Mouse (Mus musculus) myocyte (in vitro differentiated cells): Measurements from ENCODE around the gene Cacna2d2. TPM values are rescaled to one million over a fixed set of nuclear protein-coding genes. Genes with fewer than 3 reads are reported as not detected.

ENCODE experiments used
- H3K27me3 ChIP-seq: one replicate; pipeline ENCODE4 v1.6.1; 2011; ENCODE audit not compliant: control insufficient read depth, insufficient read depth, insufficient read length
- H3K36me3 ChIP-seq: one replicate; pipeline ENCODE4 v1.6.1; 2011; ENCODE audit not compliant: control insufficient read depth, insufficient read depth
- H3K4me2 ChIP-seq: one replicate; pipeline ENCODE4 v1.6.1; 2011; ENCODE audit warnings: low read depth, control low read depth
- H3K4me3 ChIP-seq: one replicate; pipeline ENCODE4 v1.5.1; 2011; ENCODE audit warnings: mild to moderate bottlenecking, control low read depth, moderate library complexity
- H3K79me2 ChIP-seq: one replicate; pipeline ENCODE4 v1.6.1; 2011; ENCODE audit not compliant: control insufficient read depth, insufficient read depth
- H3ac ChIP-seq: one replicate; pipeline ENCODE4 v1.6.1; 2011; ENCODE audit not compliant: control insufficient read depth, insufficient read length
- CEBPB ChIP-seq: IDR thresholded peaks from 2 replicates; pipeline ENCODE4 v1.6.1; 2011; ENCODE audit warnings: mild to moderate bottlenecking, moderate library complexity; ENCODE audit not compliant: poor library complexity, insufficient read depth, severe bottlenecking
- E2F4 ChIP-seq: IDR thresholded peaks from one replicate; pipeline ENCODE4 v1.6.1; 2011; ENCODE audit warnings: mild to moderate bottlenecking, control low read depth, moderate library complexity; ENCODE audit not compliant: insufficient read depth
- MAX ChIP-seq: IDR thresholded peaks from one replicate; pipeline ENCODE4 v1.6.1; 2011; ENCODE audit warnings: low read depth, mild to moderate bottlenecking, control low read depth
- MYOD1 ChIP-seq, 3 experiments: IDR thresholded peaks; one replicate each; pipeline ENCODE4 v1.6.1; 2011; ENCODE audit warnings: control low read depth in 2 of 3, low read depth in 2 of 3, mild to moderate bottlenecking in 2 of 3, moderate library complexity in 1 of 3; ENCODE audit not compliant: insufficient read length in 2 of 3, control insufficient read depth in 1 of 3
- MYOG ChIP-seq, 3 experiments: IDR thresholded peaks; one replicate each; pipeline ENCODE4 v1.6.1; 2011; ENCODE audit warnings: control low read depth in 2 of 3, low read depth in 2 of 3, mild to moderate bottlenecking in 2 of 3; ENCODE audit not compliant: insufficient read length in 2 of 3, control insufficient read depth in 1 of 3, insufficient read depth in 1 of 3
- POLR2A ChIP-seq: IDR thresholded peaks from one replicate; pipeline ENCODE4 v1.6.1; 2011; ENCODE audit warnings: low read depth, mild to moderate bottlenecking, control low read depth, moderate library complexity; ENCODE audit not compliant: insufficient read length
- POLR2AphosphoS2 ChIP-seq: IDR thresholded peaks from one replicate; pipeline ENCODE4 v1.6.1; 2011; ENCODE audit warnings: low read depth, control low read depth; ENCODE audit not compliant: insufficient read length
- REST ChIP-seq: IDR thresholded peaks from one replicate; pipeline ENCODE4 v1.6.1; 2011; ENCODE audit warnings: mild to moderate bottlenecking, control low read depth, moderate library complexity; ENCODE audit not compliant: insufficient read depth, insufficient read length
- SRF ChIP-seq: IDR thresholded peaks from one replicate; pipeline ENCODE4 v1.6.1; 2011; ENCODE audit warnings: low read depth; ENCODE audit not compliant: control insufficient read depth, insufficient read length
- TCF12 ChIP-seq: IDR thresholded peaks from one replicate; pipeline ENCODE4 v1.6.1; 2011; ENCODE audit warnings: mild to moderate bottlenecking, control low read depth; ENCODE audit not compliant: poor library complexity, insufficient read depth, severe bottlenecking
- TCF3 ChIP-seq: IDR thresholded peaks from one replicate; pipeline ENCODE4 v1.6.1; 2011; ENCODE audit warnings: low read depth, control low read depth; ENCODE audit not compliant: insufficient read length
- USF1 ChIP-seq: IDR thresholded peaks from one replicate; pipeline ENCODE4 v1.6.1; 2011; ENCODE audit warnings: low read depth, mild to moderate bottlenecking, control low read depth, moderate library complexity
- polyA plus RNA-seq: library from polyadenylated mRNA; unstranded; fragments of >200 nt; fragmentation: generic; extraction: Trizol; gene quantifications from one replicate; pipeline ENCODE4 v1.2.1, GENCODE M21; 2012; ENCODE audit warnings: missing spikeins

Cacna2d2 gene
- polyA plus RNA-seq, 1 experiment, result 0.50 TPM

- Histone ChIP-seq H3K79me2 (no peaks in the 10 kb centered on the region), H3K4me2 (no peak overlapping the region), H3K36me3 (no peaks in the 10 kb centered on the region), H3K4me3 (no peak overlapping the region), H3K27me3 (peaks cover 51% of the 10 kb centered on the region), H3ac (no peak overlapping the region)
- no peak for TF ChIP-seq CEBPB
- TF ChIP-seq E2F4, result no peak
- TF ChIP-seq POLR2AphosphoS2, result no peak
- TF ChIP-seq MYOD1 (IDR thresholded peaks at IDR 0.05; ENCODE audit: control insufficient read depth in 1 of 3, insufficient read length in 2 of 3, low read depth in 2 of 3), result no peak
- TF ChIP-seq USF1, result no peak
- TF ChIP-seq TCF3, result no peak
- no peak for TF ChIP-seq MYOG (IDR thresholded peaks at IDR 0.05; ENCODE audit: control insufficient read depth in 1 of 3, insufficient read depth in 1 of 3, insufficient read length in 2 of 3, low read depth in 2 of 3)
- no peak for TF ChIP-seq MAX
- TF ChIP-seq POLR2A, result no peak
- TF ChIP-seq SRF, result no peak
Observed at GRCm38 (mm10) chr9:107417106-107417505, 17.7 kb downstream of the Cacna2d2 start.

- no peak for TF ChIP-seq SRF
- TF ChIP-seq MYOG (IDR thresholded peaks at IDR 0.05; ENCODE audit: control insufficient read depth in 1 of 3, insufficient read depth in 1 of 3, insufficient read length in 2 of 3, low read depth in 2 of 3), result no peak
- no peak for TF ChIP-seq E2F4
- no peak for TF ChIP-seq POLR2AphosphoS2
- TF ChIP-seq TCF3, result no peak
- TF ChIP-seq REST, result no peak
- TF ChIP-seq MAX, result no peak
- no peak for TF ChIP-seq TCF12
- no peak for TF ChIP-seq POLR2A
- TF ChIP-seq USF1, result no peak
- TF ChIP-seq CEBPB, result no peak
- no peak for TF ChIP-seq MYOD1 (IDR thresholded peaks at IDR 0.05; ENCODE audit: control insufficient read depth in 1 of 3, insufficient read length in 2 of 3, low read depth in 2 of 3)
- no peak overlapping the region for H3ac ChIP-seq
- no peaks in the 10 kb centered on the region for H3K36me3 ChIP-seq
- H3K4me2 ChIP-seq, result no peak overlapping the region
- H3K4me3 ChIP-seq, result no peak overlapping the region
- no peaks in the 10 kb centered on the region for H3K79me2 ChIP-seq
- peaks cover 32% of the 10 kb centered on the region for H3K27me3 ChIP-seq
Observed at GRCm38 (mm10) chr9:107419491-107420244, 20.3 kb downstream of the Cacna2d2 start.

DNA sequence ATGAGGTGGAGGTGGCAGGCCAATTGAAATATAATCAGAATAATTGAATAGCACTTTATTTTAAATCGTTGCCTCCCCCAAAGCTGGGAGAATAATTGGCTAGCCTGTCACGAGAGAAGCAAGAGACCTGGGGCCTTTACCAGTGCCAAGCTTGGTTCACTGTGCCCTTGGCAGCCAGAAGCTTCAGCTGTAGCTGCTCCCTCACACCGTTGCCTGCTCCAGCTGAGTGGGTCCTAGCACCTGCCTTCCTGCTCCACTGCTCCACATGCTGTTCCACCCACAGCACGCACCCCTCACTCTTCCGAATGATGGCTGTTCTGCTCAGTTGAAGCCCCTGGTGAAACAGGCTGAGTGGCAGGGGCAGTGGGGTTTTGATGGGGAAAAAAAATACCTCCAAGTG is 21.5 kb downstream of the Cacna2d2 start:
- Histone ChIP-seq H3K4me2 (no peak overlapping the region), H3ac (no peak overlapping the region), H3K27me3 (peaks cover 36% of the 10 kb centered on the region), H3K36me3 (no peaks in the 10 kb centered on the region), H3K4me3 (no peak overlapping the region), H3K79me2 (no peaks in the 10 kb centered on the region)
- TF ChIP-seq MYOG (IDR thresholded peaks at IDR 0.05; ENCODE audit: control insufficient read depth in 1 of 3, insufficient read depth in 1 of 3, insufficient read length in 2 of 3, low read depth in 2 of 3) (no peak), POLR2AphosphoS2 (no peak)

GRCm38 (mm10) chr9:107422878-107423277 is 23.5 kb downstream of the Cacna2d2 start:
- TF ChIP-seq POLR2AphosphoS2 (no peak), REST (no peak), SRF (no peak), POLR2A (no peak), CEBPB (no peak), TCF3 (no peak), MYOD1 (IDR thresholded peaks at IDR 0.05; ENCODE audit: control insufficient read depth in 1 of 3, insufficient read length in 2 of 3, low read depth in 2 of 3) (no peak)
- H3K27me3 ChIP-seq, result peaks cover 54% of the 10 kb centered on the region
- H3K4me3 ChIP-seq, result no peak overlapping the region

DNA sequence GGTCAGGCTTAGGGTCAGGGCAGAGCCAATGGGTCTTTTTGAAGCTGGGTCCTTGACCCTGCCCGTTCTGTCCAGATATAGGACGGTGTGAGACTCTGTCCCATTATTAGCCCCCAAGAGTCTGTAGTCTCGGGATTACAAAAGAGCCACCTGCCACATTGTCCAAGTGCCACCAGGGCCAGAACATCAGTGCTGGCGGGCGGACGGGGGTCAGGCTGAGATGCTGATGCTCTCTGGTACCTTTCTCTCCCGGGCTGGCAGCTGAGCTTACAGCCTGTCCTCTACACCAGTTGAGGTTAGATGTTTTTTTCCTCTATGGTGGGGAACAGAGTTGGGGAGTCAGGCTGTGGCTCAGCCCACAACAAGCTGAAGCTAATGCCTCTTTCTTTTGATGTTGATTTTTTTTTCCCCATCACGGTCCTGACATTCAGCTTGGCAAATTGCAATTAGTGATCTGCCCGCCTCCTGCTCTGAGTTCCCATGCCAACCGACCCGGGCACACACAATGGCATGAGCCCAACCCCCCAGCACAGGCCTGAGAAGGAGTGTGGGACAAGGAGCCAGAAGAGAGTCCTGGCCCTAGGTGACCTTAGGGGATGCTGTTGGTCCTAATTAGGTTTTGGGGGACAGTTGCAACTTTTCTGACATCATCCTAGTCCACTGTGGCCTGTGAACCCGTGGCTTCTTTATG is 25.2 kb downstream of the Cacna2d2 start:
- Histone ChIP-seq H3K27me3 (peaks cover 72% of the 10 kb centered on the region), H3K4me3 (no peak overlapping the region), H3K4me2 (no peak overlapping the region)

More at GRCm38 (mm10) chr9:107422878-107423277, 23.5 kb downstream of the Cacna2d2 start:
- Histone ChIP-seq H3K4me2 (no peak overlapping the region), H3K79me2 (no peaks in the 10 kb centered on the region), H3ac (no peak overlapping the region), H3K36me3 (no peaks in the 10 kb centered on the region)

More for the DNA sequence above, 25.2 kb downstream of the Cacna2d2 start:
- Histone ChIP-seq H3K36me3 (no peaks in the 10 kb centered on the region), H3K79me2 (no peaks in the 10 kb centered on the region), H3ac (no peak overlapping the region)
- TF ChIP-seq USF1 (no peak), MYOD1 (IDR thresholded peaks at IDR 0.05; ENCODE audit: control insufficient read depth in 1 of 3, insufficient read length in 2 of 3, low read depth in 2 of 3) (no peak), REST (no peak), TCF12 (no peak), SRF (no peak), POLR2AphosphoS2 (no peak)
